Mouse (Mus musculus) kidney, adult 10 weeks (tissue): ENCODE data around the gene Olfr1414. TPM values are rescaled to one million over a fixed set of nuclear protein-coding genes. Genes with fewer than 3 reads are reported as not detected.

Experiments used
- polyA plus RNA-seq: library from polyadenylated mRNA; stranded (reverse); fragments of 350-450 nt; fragmentation: Illumina TruSeq; extraction: RNeasy Lipid Tissue Mini Kit (QIAGEN cat#74804); gene quantifications from one replicate; pipeline ENCODE4 v1.2.3, GENCODE M21; 2014; ENCODE audit warnings: low read depth, low replicate concordance

The Olfr1414 gene
- not detected for polyA plus RNA-seq

GRCm38 (mm10) chr1:92518561-92518960 is at the start of gene Olfr1414:
Gene Olfr1414 (minus strand): TSS chr1:92518661.

GRCm38 (mm10) chr1:92496001-92496400 is 22.5 kb downstream of the Olfr1414 start, which contains the start of gene Olfr1415:
Gene Olfr1415 (minus strand): TSS chr1:92496101.

DNA sequence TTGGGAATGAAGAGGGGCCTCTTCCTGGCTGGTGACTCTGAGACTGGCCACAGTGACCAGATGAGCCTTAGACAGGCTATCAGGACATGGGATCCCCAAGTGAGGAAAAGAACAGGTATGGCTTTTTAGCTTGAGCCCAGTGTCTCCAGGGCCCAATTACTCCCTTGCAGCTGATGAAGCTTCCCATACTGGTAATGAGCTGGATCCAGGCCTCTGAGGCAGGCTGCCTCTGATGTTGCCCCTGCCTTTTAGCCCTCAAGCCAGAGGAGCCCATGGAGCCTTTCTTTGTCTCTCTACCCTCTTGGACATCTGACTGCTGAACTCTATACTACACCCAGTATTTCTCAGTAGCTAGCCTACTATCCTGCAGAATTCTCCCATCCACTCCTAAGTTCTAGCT is 33.4 kb downstream of the Olfr1414 start, which contains the start of gene Olfr1416:
Gene Olfr1416, minus strand, starts transcription at position 101 of the 400 bp plus-strand sequence.

DNA sequence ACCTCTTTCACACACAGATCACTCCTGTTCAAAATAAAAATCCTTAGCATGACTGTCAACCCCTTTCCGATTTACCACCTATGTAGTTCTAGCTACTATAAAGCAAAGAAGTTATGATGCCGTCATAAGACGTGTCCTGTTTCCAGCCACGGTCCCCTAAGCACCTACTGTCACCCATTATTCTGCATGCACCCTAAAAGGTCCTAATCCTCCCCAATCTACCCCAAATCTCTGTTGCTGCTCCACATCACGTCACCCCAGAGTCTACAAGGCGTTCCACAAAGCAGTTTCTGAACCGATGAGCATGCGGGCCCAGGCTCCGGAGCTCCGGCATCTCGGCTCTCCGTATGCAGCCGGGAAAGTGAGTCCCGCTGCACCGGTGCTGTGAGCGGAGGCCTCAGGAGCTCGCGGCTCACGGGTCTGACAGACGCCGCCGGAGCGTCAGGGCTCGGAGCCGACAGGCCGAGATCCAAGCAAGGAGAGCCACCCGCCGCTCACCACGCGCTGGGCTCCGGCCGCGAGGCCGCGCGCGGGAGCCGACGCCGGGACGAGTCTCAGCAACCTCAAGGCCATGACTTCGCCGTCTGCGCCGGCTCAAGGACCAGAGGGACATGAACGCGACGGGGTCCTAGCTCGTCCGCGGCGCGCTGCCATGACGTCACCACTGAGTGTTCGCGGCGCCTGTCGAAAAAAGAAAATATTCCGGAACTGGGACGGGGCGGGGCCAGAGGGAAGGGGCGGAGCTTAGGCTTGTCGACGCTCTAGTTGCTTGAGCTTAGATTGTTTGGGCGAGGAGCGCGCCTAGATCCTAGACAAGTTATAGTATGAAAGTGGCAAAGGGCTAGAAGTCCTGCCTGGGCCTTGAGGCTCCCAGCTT is 45.1 kb downstream of the Olfr1414 start, which contains the start of gene Ndufa10:
Gene Ndufa10, minus strand, starts transcription at position 696 of the 877 bp plus-strand sequence.

Other genes starting within 250 kb of the Olfr1414 start
- 297 TPM for gene Ndufa10, start 44.8 kb downstream of the Olfr1414 start, polyA plus RNA-seq
- not detected for gene Olfr1416, start 33.5 kb downstream of the Olfr1414 start, polyA plus RNA-seq
- not detected for gene Olfr1415, start 22.6 kb downstream of the Olfr1414 start, polyA plus RNA-seq
- not detected for gene Olfr1413, start 52.7 kb upstream of the Olfr1414 start, polyA plus RNA-seq
- gene Olfr1412, start 67.1 kb upstream of the Olfr1414 start, polyA plus RNA-seq = not detected
- not detected for gene Olfr1411, start 75.8 kb upstream of the Olfr1414 start, polyA plus RNA-seq
- gene Olfr1410, start 87.1 kb upstream of the Olfr1414 start, polyA plus RNA-seq = not detected
- gene Olfr12, start 99.1 kb upstream of the Olfr1414 start, polyA plus RNA-seq = not detected
- 104 TPM for gene Cops9, start 123.3 kb upstream of the Olfr1414 start, polyA plus RNA-seq
- not detected for gene Otos, start 130.2 kb upstream of the Olfr1414 start, polyA plus RNA-seq